Mouse (Mus musculus) C2C12 (cell line): ENCODE measurements around the gene Asxl1.

Experiments used
- CEBPB ChIP-seq: IDR thresholded peaks from one replicate; pipeline ENCODE4 v1.6.1; 2011; ENCODE audit warnings: low read depth, mild to moderate bottlenecking, control low read depth, moderate library complexity
- CTCF ChIP-seq: IDR thresholded peaks from one replicate; pipeline ENCODE4 v1.5.1; 2011; ENCODE audit not compliant: control insufficient read depth, insufficient read depth, insufficient read length
- MAX ChIP-seq: IDR thresholded peaks from one replicate; pipeline ENCODE4 v1.6.1; 2011; ENCODE audit warnings: mild to moderate bottlenecking, control low read depth
- MYOD1 ChIP-seq: IDR thresholded peaks from one replicate; pipeline ENCODE4 v1.6.1; 2011; ENCODE audit warnings: low read depth; ENCODE audit not compliant: control insufficient read depth, insufficient read length
- MYOG ChIP-seq: IDR thresholded peaks from one replicate; pipeline ENCODE4 v1.6.1; 2011; ENCODE audit not compliant: control insufficient read depth, insufficient read length; ENCODE audit errors: extremely low read depth
- USF1 ChIP-seq: IDR thresholded peaks from one replicate; pipeline ENCODE4 v1.6.1; 2011; ENCODE audit warnings: low read depth, mild to moderate bottlenecking, control low read depth, moderate library complexity

- TF ChIP-seq MYOG (no peak), CTCF (no peak), USF1 (no peak), MYOD1 (no peak), CEBPB (no peak), MAX (no peak)
Observed at GRCm38 (mm10) chr2:153446476-153446875, 100.8 kb downstream of the Asxl1 start.
